Mouse (Mus musculus) myocyte (in vitro differentiated cells): ENCODE results near the gene Fbrsl1.

ENCODE experiments used
- CEBPB ChIP-seq: IDR thresholded peaks from 2 replicates; pipeline ENCODE4 v1.6.1; 2011; ENCODE audit warnings: mild to moderate bottlenecking, moderate library complexity; ENCODE audit not compliant: poor library complexity, insufficient read depth, severe bottlenecking
- E2F4 ChIP-seq: IDR thresholded peaks from one replicate; pipeline ENCODE4 v1.6.1; 2011; ENCODE audit warnings: mild to moderate bottlenecking, control low read depth, moderate library complexity; ENCODE audit not compliant: insufficient read depth
- MAX ChIP-seq: IDR thresholded peaks from one replicate; pipeline ENCODE4 v1.6.1; 2011; ENCODE audit warnings: low read depth, mild to moderate bottlenecking, control low read depth
- POLR2A ChIP-seq: IDR thresholded peaks from one replicate; pipeline ENCODE4 v1.6.1; 2011; ENCODE audit warnings: low read depth, mild to moderate bottlenecking, control low read depth, moderate library complexity; ENCODE audit not compliant: insufficient read length
- TCF3 ChIP-seq: IDR thresholded peaks from one replicate; pipeline ENCODE4 v1.6.1; 2011; ENCODE audit warnings: low read depth, control low read depth; ENCODE audit not compliant: insufficient read length
- USF1 ChIP-seq: IDR thresholded peaks from one replicate; pipeline ENCODE4 v1.6.1; 2011; ENCODE audit warnings: low read depth, mild to moderate bottlenecking, control low read depth, moderate library complexity

- no peak for TF ChIP-seq CEBPB
- TF ChIP-seq TCF3 = no peak
- TF ChIP-seq E2F4 = no peak
- no peak for TF ChIP-seq MAX
- TF ChIP-seq POLR2A = no peak
- no peak for TF ChIP-seq USF1
These were observed 63.0 kb downstream of the Fbrsl1 start for GRCm38 (mm10) chr5:110385263-110385662.
